Mouse (Mus musculus): ENCODE results near the gene Mapkapk3. TPM values are rescaled to one million over a fixed set of nuclear protein-coding genes. Genes with fewer than 3 reads are reported as not detected.

Mapkapk3 gene
- polyA plus RNA-seq, 1 experiment from 2014 or later, result 1.4 TPM

GRCm38 (mm10) chr9:107267721-107268402 lies 21.8 kb downstream of the Mapkapk3 start:
- Histone ChIP-seq H3K4me2 (ENCODE audit: low read length) (no peak overlapping the region), H3K9ac (ENCODE audit: low read length) (no peak overlapping the region), H3K9me3 (replicated peaks; ENCODE audit: control insufficient read depth, low read length) (no peaks in the 10 kb centered on the region), H3K27ac (ENCODE audit: low read depth, low read length) (no peak overlapping the region), H3K4me1 (ENCODE audit: control insufficient read depth, insufficient read depth, low read length) (no peaks in the 10 kb centered on the region), H3K27me3 (replicated peaks; ENCODE audit: control insufficient read depth, insufficient read depth, low read length) (no peaks in the 10 kb centered on the region), H3K36me3 (ENCODE audit: control insufficient read depth, insufficient read depth, low read length) (no peaks in the 10 kb centered on the region), H3K4me3 (ENCODE audit: low read depth, low read length) (no peak overlapping the region)
- ATAC-seq (no peak), DNase-seq (ENCODE audit: low spot score) (no peak)
- WGBS, result 67% methylated on average over 4 of the region's 4 CpGs

GRCm38 (mm10) chr9:107267028-107267427 lies 22.6 kb downstream of the Mapkapk3 start:
- no peak overlapping the region for H3K27ac ChIP-seq (ENCODE audit: low read depth, low read length)
- H3K4me1 ChIP-seq (ENCODE audit: control insufficient read depth, insufficient read depth, low read length), result no peaks in the 10 kb centered on the region
- no peak for DNase-seq (ENCODE audit: low spot score)
- no peak overlapping the region for H3K9ac ChIP-seq (ENCODE audit: low read length)
- H3K36me3 ChIP-seq (ENCODE audit: control insufficient read depth, insufficient read depth, low read length), result no peaks in the 10 kb centered on the region
- WGBS, result 85% methylated on average over 1 of the region's 1 CpGs
- no peak overlapping the region for H3K4me3 ChIP-seq (ENCODE audit: low read depth, low read length)
- H3K9me3 ChIP-seq (replicated peaks; ENCODE audit: control insufficient read depth, low read length), result no peaks in the 10 kb centered on the region
- H3K27me3 ChIP-seq (replicated peaks; ENCODE audit: control insufficient read depth, insufficient read depth, low read length), result no peaks in the 10 kb centered on the region
- no peak for ATAC-seq
- H3K4me2 ChIP-seq (ENCODE audit: low read length), result no peak overlapping the region

GRCm38 (mm10) chr9:107264731-107265130 lies 24.9 kb downstream of the Mapkapk3 start:
- no peak for ATAC-seq

GRCm38 (mm10) chr9:107263912-107264311 lies 25.8 kb downstream of the Mapkapk3 start:
- Histone ChIP-seq H3K4me2 (ENCODE audit: low read length) (no peak overlapping the region), H3K27ac (ENCODE audit: low read depth, low read length) (no peak overlapping the region), H3K4me3 (ENCODE audit: low read depth, low read length) (no peak overlapping the region), H3K9me3 (replicated peaks; ENCODE audit: control insufficient read depth, low read length) (no peaks in the 10 kb centered on the region), H3K4me1 (ENCODE audit: control insufficient read depth, insufficient read depth, low read length) (no peaks in the 10 kb centered on the region), H3K9ac (ENCODE audit: low read length) (no peak overlapping the region), H3K36me3 (ENCODE audit: control insufficient read depth, insufficient read depth, low read length) (no peaks in the 10 kb centered on the region), H3K27me3 (replicated peaks; ENCODE audit: control insufficient read depth, insufficient read depth, low read length) (no peaks in the 10 kb centered on the region)
- no peak for DNase-seq (ENCODE audit: low spot score)
- ATAC-seq, result no peak
- 92% methylated on average over 5 of the region's 5 CpGs for WGBS

More at GRCm38 (mm10) chr9:107264731-107265130, 24.9 kb downstream of the Mapkapk3 start:
- Histone ChIP-seq H3K9ac (ENCODE audit: low read length) (no peak overlapping the region), H3K4me1 (ENCODE audit: control insufficient read depth, insufficient read depth, low read length) (no peaks in the 10 kb centered on the region), H3K9me3 (replicated peaks; ENCODE audit: control insufficient read depth, low read length) (no peaks in the 10 kb centered on the region), H3K27ac (ENCODE audit: low read depth, low read length) (no peak overlapping the region), H3K36me3 (ENCODE audit: control insufficient read depth, insufficient read depth, low read length) (no peaks in the 10 kb centered on the region), H3K4me3 (ENCODE audit: low read depth, low read length) (no peak overlapping the region), H3K27me3 (replicated peaks; ENCODE audit: control insufficient read depth, insufficient read depth, low read length) (no peaks in the 10 kb centered on the region), H3K4me2 (ENCODE audit: low read length) (no peak overlapping the region)
- 67% methylated on average over 3 of the region's 3 CpGs for WGBS
- DNase-seq (ENCODE audit: low spot score), result no peak

GRCm38 (mm10) chr9:107262375-107262774 lies 27.3 kb downstream of the Mapkapk3 start:
- Histone ChIP-seq H3K4me1 (ENCODE audit: control insufficient read depth, insufficient read depth, low read length) (no peaks in the 10 kb centered on the region), H3K9ac (ENCODE audit: low read length) (no peak overlapping the region), H3K9me3 (replicated peaks; ENCODE audit: control insufficient read depth, low read length) (no peaks in the 10 kb centered on the region), H3K36me3 (ENCODE audit: control insufficient read depth, insufficient read depth, low read length) (no peaks in the 10 kb centered on the region), H3K4me3 (ENCODE audit: low read depth, low read length) (no peak overlapping the region), H3K27me3 (replicated peaks; ENCODE audit: control insufficient read depth, insufficient read depth, low read length) (no peaks in the 10 kb centered on the region), H3K27ac (ENCODE audit: low read depth, low read length) (no peak overlapping the region), H3K4me2 (ENCODE audit: low read length) (no peak overlapping the region)
- 72% methylated on average over 7 of the region's 7 CpGs for WGBS
- no peak for DNase-seq (ENCODE audit: low spot score)
- ATAC-seq, result no peak

- H3K36me3 ChIP-seq (ENCODE audit: control insufficient read depth, insufficient read depth, low read length), result no peaks in the 10 kb centered on the region
- no peak overlapping the region for H3K4me2 ChIP-seq (ENCODE audit: low read length)
- no peak overlapping the region for H3K9ac ChIP-seq (ENCODE audit: low read length)
- no peaks in the 10 kb centered on the region for H3K4me1 ChIP-seq (ENCODE audit: control insufficient read depth, insufficient read depth, low read length)
- WGBS, result 78% methylated on average over 6 of the region's 6 CpGs
- H3K27me3 ChIP-seq (replicated peaks; ENCODE audit: control insufficient read depth, insufficient read depth, low read length), result no peaks in the 10 kb centered on the region
- ATAC-seq, result no peak
- no peaks in the 10 kb centered on the region for H3K9me3 ChIP-seq (replicated peaks; ENCODE audit: control insufficient read depth, low read length)
- no peak overlapping the region for H3K27ac ChIP-seq (ENCODE audit: low read depth, low read length)
- DNase-seq (ENCODE audit: low spot score), result no peak
- no peak overlapping the region for H3K4me3 ChIP-seq (ENCODE audit: low read depth, low read length)
These were observed 27.9 kb downstream of the Mapkapk3 start for GRCm38 (mm10) chr9:107261792-107262191.

- Histone ChIP-seq H3K4me2 (ENCODE audit: low read length) (no peak overlapping the region), H3K4me3 (ENCODE audit: low read depth, low read length) (no peak overlapping the region), H3K27me3 (replicated peaks; ENCODE audit: control insufficient read depth, insufficient read depth, low read length) (no peaks in the 10 kb centered on the region), H3K36me3 (ENCODE audit: control insufficient read depth, insufficient read depth, low read length) (no peaks in the 10 kb centered on the region), H3K4me1 (ENCODE audit: control insufficient read depth, insufficient read depth, low read length) (no peaks in the 10 kb centered on the region), H3K9me3 (replicated peaks; ENCODE audit: control insufficient read depth, low read length) (no peaks in the 10 kb centered on the region), H3K9ac (ENCODE audit: low read length) (no peak overlapping the region), H3K27ac (ENCODE audit: low read depth, low read length) (peak overlapping the region; percentile 6; the same call in 1 of the 2 replicates)
- WGBS, result 59% methylated on average over 8 of the region's 8 CpGs
- DNase-seq (ENCODE audit: low spot score), result no peak
- no peak for ATAC-seq
These were observed 28.8 kb downstream of the Mapkapk3 start for GRCm38 (mm10) chr9:107260836-107261235.

- H3K9me3 ChIP-seq (replicated peaks; ENCODE audit: control insufficient read depth, low read length), result no peaks in the 10 kb centered on the region
- H3K4me2 ChIP-seq (ENCODE audit: low read length), result no peak overlapping the region
- no peak for ATAC-seq
- H3K27me3 ChIP-seq (replicated peaks; ENCODE audit: control insufficient read depth, insufficient read depth, low read length), result no peaks in the 10 kb centered on the region
- 0 out of 2 replicates have a peak, but pooled peaks cover 2% of the 10 kb centered on the region for H3K4me1 ChIP-seq (ENCODE audit: control insufficient read depth, insufficient read depth, low read length)
- H3K4me3 ChIP-seq (ENCODE audit: low read depth, low read length), result no peak overlapping the region
- H3K9ac ChIP-seq (ENCODE audit: low read length), result no peak overlapping the region
- no peaks in the 10 kb centered on the region for H3K36me3 ChIP-seq (ENCODE audit: control insufficient read depth, insufficient read depth, low read length)
- no peak for DNase-seq (ENCODE audit: low spot score)
- 63% methylated on average over 2 of the region's 2 CpGs for WGBS
- H3K27ac ChIP-seq (ENCODE audit: low read depth, low read length), result peak overlapping the region; percentile 6; the same call in 1 of the 2 replicates
These were observed 29.2 kb downstream of the Mapkapk3 start for GRCm38 (mm10) chr9:107260429-107260828.

GRCm38 (mm10) chr9:107259571-107259970 lies 30.1 kb downstream of the Mapkapk3 start:
- 68% methylated on average over 6 of the region's 6 CpGs for WGBS
- Histone ChIP-seq H3K9me3 (replicated peaks; ENCODE audit: control insufficient read depth, low read length) (no peaks in the 10 kb centered on the region), H3K27ac (ENCODE audit: low read depth, low read length) (peak overlapping the region; percentile 45; the same call in 1 of the 2 replicates), H3K4me3 (ENCODE audit: low read depth, low read length) (no peak overlapping the region), H3K4me1 (ENCODE audit: control insufficient read depth, insufficient read depth, low read length) (peaks cover 10% of the 10 kb centered on the region), H3K27me3 (replicated peaks; ENCODE audit: control insufficient read depth, insufficient read depth, low read length) (no peaks in the 10 kb centered on the region), H3K36me3 (ENCODE audit: control insufficient read depth, insufficient read depth, low read length) (no peaks in the 10 kb centered on the region), H3K4me2 (ENCODE audit: low read length) (no peak overlapping the region), H3K9ac (ENCODE audit: low read length) (no peak overlapping the region)
- ATAC-seq, result peak; percentile 27; the same call in 1 of the 2 replicates
- DNase-seq (ENCODE audit: low spot score), result peak; percentile 73
